21 mouse cellular contexts compared by ENCODE assay signal in genomic region chr3:101590380-101590779, GRCm38 (mm10). TPM values are rescaled to one million over a fixed set of nuclear protein-coding genes. Genes with fewer than 3 reads are reported as not detected.
A peak's percentile ranks its signal among the peaks of the same experiment; 100 is the strongest.
DNase-seq lines count a peak whose midpoint lies in the region; ATAC-seq lines count a peak whose summit lies in the region.
"Had no signal": no experiment of that assay in that cellular context is flagged by ENCODE, and none has a peak within 500 bp of the region (broad histone marks: within the 10 kb centered on the region; RNA-seq: fewer than 3 reads in every experiment).

No protein-coding gene starts in this region.

- H3K4me1 ChIP-seq in heart, embryonic 10.5 days = peaks cover 49% of the 10 kb centered on the region
- peaks cover 35 to 71% of the 10 kb centered on the region in 2 experiments for H3K4me1 ChIP-seq in heart, embryonic 14.5 days (ENCODE audit: control insufficient read depth in 2 of 2, insufficient read depth in 2 of 2, low read length in 2 of 2)
- H3K4me1 ChIP-seq in heart, embryonic 15.5 days (replicated peaks) = peaks cover 72% of the 10 kb centered on the region
- H3K4me1 ChIP-seq in heart, embryonic 16.5 days (ENCODE audit: control insufficient read depth, insufficient read depth, low read length) = peaks cover 63% of the 10 kb centered on the region
- peaks cover 23% of the 10 kb centered on the region; the same call in 1 of the 2 replicates for H3K4me1 ChIP-seq in limb, embryonic 10.5 days

- H3K27me3 ChIP-seq in heart, embryonic 10.5 days (ENCODE audit: insufficient read depth, poor library complexity, severe bottlenecking) = no peaks in the 10 kb centered on the region
- H3K27me3 ChIP-seq in heart, embryonic 14.5 days (ENCODE audit: control insufficient read depth, insufficient read depth, low read length) = no peaks in the 10 kb centered on the region
- H3K27me3 ChIP-seq in heart, embryonic 15.5 days = no peaks in the 10 kb centered on the region
- H3K27me3 ChIP-seq in heart, embryonic 16.5 days (ENCODE audit: control insufficient read depth, insufficient read depth, low read length) = no peaks in the 10 kb centered on the region
- no peaks in the 10 kb centered on the region for H3K27me3 ChIP-seq in limb, embryonic 10.5 days (ENCODE audit: low read depth, poor library complexity, severe bottlenecking)
- H3K27me3 ChIP-seq: embryonic facial prominence, embryonic 15.5 days had no signal

- H3K4me3 ChIP-seq in heart, embryonic 10.5 days = no peak overlapping the region
- no peak overlapping the region for H3K4me3 ChIP-seq in heart, embryonic 14.5 days (ENCODE audit: control insufficient read depth in 1 of 2, insufficient read depth in 1 of 2, low read depth in 1 of 2, low read length in 2 of 2)
- H3K4me3 ChIP-seq in heart, embryonic 15.5 days = no peak overlapping the region
- H3K4me3 ChIP-seq in heart, embryonic 16.5 days (ENCODE audit: low read length) = no peak overlapping the region
- no peak overlapping the region for H3K4me3 ChIP-seq in limb, embryonic 10.5 days
- H3K4me3 ChIP-seq: embryonic facial prominence, embryonic 15.5 days; erythroblast, embryonic 14.5 days; forebrain, embryonic 10.5 days; gastrocnemius, adult 2 months had no signal

- H3K36me3 ChIP-seq in heart, embryonic 10.5 days = peaks cover 99% of the 10 kb centered on the region
- peaks cover 100% of the 10 kb centered on the region for H3K36me3 ChIP-seq in heart, embryonic 14.5 days (ENCODE audit: control insufficient read depth, insufficient read depth, low read length)
- peaks cover 96% of the 10 kb centered on the region for H3K36me3 ChIP-seq in heart, embryonic 15.5 days
- H3K36me3 ChIP-seq in heart, embryonic 16.5 days (ENCODE audit: control insufficient read depth, insufficient read depth) = peaks cover 88% of the 10 kb centered on the region
- H3K36me3 ChIP-seq in limb, embryonic 10.5 days = peaks cover 100% of the 10 kb centered on the region

- WGBS in heart, embryonic 10.5 days = 90% methylated on average over 16 of the region's 16 CpGs
- 83% methylated on average over 16 of the region's 16 CpGs for WGBS in heart, embryonic 14.5 days
- 80% methylated on average over 16 of the region's 16 CpGs for WGBS in heart, embryonic 15.5 days
- WGBS in heart, embryonic 16.5 days = 81% methylated on average over 16 of the region's 16 CpGs
- WGBS in limb, embryonic 10.5 days = 96% methylated on average over 16 of the region's 16 CpGs

- no peak overlapping the region for H3K27ac ChIP-seq in heart, embryonic 10.5 days
- H3K27ac ChIP-seq in heart, embryonic 14.5 days (replicated peaks in 1 of 2; ENCODE audit: control insufficient read depth in 1 of 2, insufficient read depth in 1 of 2, low read depth in 2 of 2, low read length in 2 of 2) = peak overlapping the region; percentile 17 to 66; a peak in 3 of 4 replicates
- H3K27ac ChIP-seq in heart, embryonic 15.5 days = peak overlapping the region; percentile 100
- H3K27ac ChIP-seq in heart, embryonic 16.5 days (ENCODE audit: low read length) = peak overlapping the region; percentile 67
- no peak overlapping the region for H3K27ac ChIP-seq in limb, embryonic 10.5 days
- H3K27ac ChIP-seq: embryonic facial prominence, embryonic 15.5 days; forebrain, embryonic 10.5 days; gastrocnemius, adult 2 months; kidney, postnatal 0 days had no signal

- peak; percentile 72 for DNase-seq in heart, embryonic 10.5 days (ENCODE audit: low spot score)
- DNase-seq in heart, adult 9 months (ENCODE audit: low spot score in 2 of 2) = no peak
- no peak for DNase-seq in heart, postnatal 36 days
- DNase-seq in limb, embryonic 10.5 days (ENCODE audit: low spot score) = no peak
- DNase-seq: adrenal gland, adult 2 months; adrenal gland, postnatal 25 days; cerebellum, postnatal 14 days; embryo, embryonic 11 days; gastrocnemius, adult 2 months; gastrocnemius, postnatal 25 days had no signal

- H3K9ac ChIP-seq in heart, embryonic 14.5 days (ENCODE audit: low read length) = 0 out of 2 replicates have a peak overlapping the region, but pooled peaks have one; percentile 10
- no peak overlapping the region; the same call in 1 of the 2 replicates for H3K9ac ChIP-seq in heart, embryonic 15.5 days
- H3K9ac ChIP-seq in heart, embryonic 16.5 days (ENCODE audit: low read length) = peak overlapping the region; percentile 42; the same call in 1 of the 2 replicates
- H3K9ac ChIP-seq: embryonic facial prominence, embryonic 15.5 days had no signal

- no peaks in the 10 kb centered on the region for H3K9me3 ChIP-seq in heart, embryonic 10.5 days
- no peaks in the 10 kb centered on the region for H3K9me3 ChIP-seq in heart, embryonic 14.5 days (ENCODE audit: control insufficient read depth, low read length)
- H3K9me3 ChIP-seq in heart, embryonic 15.5 days (replicated peaks) = no peaks in the 10 kb centered on the region
- no peaks in the 10 kb centered on the region for H3K9me3 ChIP-seq in heart, embryonic 16.5 days (replicated peaks; ENCODE audit: control insufficient read depth, low read length)
- H3K9me3 ChIP-seq in limb, embryonic 10.5 days (replicated peaks) = no peaks in the 10 kb centered on the region
- H3K9me3 ChIP-seq: embryonic facial prominence, embryonic 15.5 days; forebrain, embryonic 10.5 days had no signal

- H3K4me2 ChIP-seq in heart, embryonic 14.5 days (ENCODE audit: low read length) = no peak overlapping the region
- no peak overlapping the region for H3K4me2 ChIP-seq in heart, embryonic 15.5 days
- no peak overlapping the region for H3K4me2 ChIP-seq in heart, embryonic 16.5 days (ENCODE audit: low read depth, low read length)
- H3K4me2 ChIP-seq: embryonic facial prominence, embryonic 15.5 days had no signal

- intact Hi-C loops in heart, postnatal 36 days (cut with DNase I) = no loop called here

- no peak for ATAC-seq in heart, embryonic 14.5 days (ENCODE audit: insufficient number of reproducible peaks, insufficient read depth, low FRiP score, low read depth)
- ATAC-seq in heart, embryonic 15.5 days (replicated peaks; ENCODE audit: insufficient number of reproducible peaks, insufficient read depth, low FRiP score, low read depth) = no peak
- ATAC-seq in heart, embryonic 16.5 days (replicated peaks; ENCODE audit: extremely low read depth, insufficient read depth, low FRiP score) = no peak
- ATAC-seq: forebrain, embryonic 14.5 days; hindbrain, embryonic 16.5 days; inflammation-experienced regulatory T-cells, adult 6 months; intestine, postnatal 0 days had no signal

RNA-seq across cellular contexts. Expression of gene Atp1a1, which starts 14.1 kb away (rescaled TPM):
- polyA plus RNA-seq in heart, embryonic 10.5 days (2016; fragmentation: Nextera tagmentation; extraction: Ambion mirVana) = 164 and 228 TPM in 2 replicates
- 486 and 537 TPM in 2 replicates for polyA plus RNA-seq in heart, embryonic 14.5 days (2014; fragmentation: Nextera tagmentation; extraction: Ambion mirVana)
- total RNA-seq in heart, postnatal 36 days (2021) = 100 to 1,000 TPM; 564 to 643 TPM
- 270 and 271 TPM in 2 replicates for polyA plus RNA-seq in heart, embryonic 15.5 days (2015; fragmentation: Nextera tagmentation; extraction: Ambion mirVana)
- polyA plus RNA-seq in heart, embryonic 16.5 days (2015; fragmentation: Nextera tagmentation; extraction: Ambion mirVana) = 328 and 335 TPM in 2 replicates
- polyA plus RNA-seq in limb, embryonic 10.5 days (2016; fragmentation: Nextera tagmentation; extraction: Ambion mirVana) = 47.7 and 53.7 TPM in 2 replicates

Comparison
In these comparisons a context has a peak if more than half of its experiments do, and no peak if none do; other contexts are left out.
1. H3K27ac ChIP-seq: peak in heart, embryonic 14.5 days (2 of 2), heart, embryonic 15.5 days (single experiment) and heart, embryonic 16.5 days (single experiment); none in heart, embryonic 10.5 days (single experiment) and limb, embryonic 10.5 days (single experiment).